Mouse (Mus musculus): ENCODE measurements around the gene Lrit2.

Lrit2 gene

GRCm38 (mm10) chr14:37111371-37111770 is 43.6 kb downstream of the Lrit2 start:
- no peak for DNase-seq (ENCODE audit: low spot score)

DNA sequence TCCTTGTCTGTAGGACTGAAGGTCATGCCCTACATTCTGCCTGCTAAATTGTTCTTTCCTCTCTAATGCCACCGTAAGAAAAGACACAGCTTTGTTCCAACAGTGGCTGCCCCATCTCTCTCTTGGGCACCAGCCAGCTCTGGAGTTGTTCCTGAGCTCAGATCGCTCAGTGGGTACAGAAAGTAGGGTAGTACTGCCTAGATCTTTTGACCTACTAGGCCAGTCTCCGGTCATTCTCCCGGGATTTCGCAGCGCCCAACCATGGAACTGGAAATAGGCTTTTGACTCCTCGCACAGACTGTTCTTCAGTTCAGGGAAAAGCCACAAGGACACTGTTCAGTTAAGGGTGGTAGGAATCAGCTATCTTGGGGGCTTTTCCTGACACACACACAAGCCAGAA is 45.2 kb downstream of the Lrit2 start:
- no peak for DNase-seq (ENCODE audit: low spot score)

DNA sequence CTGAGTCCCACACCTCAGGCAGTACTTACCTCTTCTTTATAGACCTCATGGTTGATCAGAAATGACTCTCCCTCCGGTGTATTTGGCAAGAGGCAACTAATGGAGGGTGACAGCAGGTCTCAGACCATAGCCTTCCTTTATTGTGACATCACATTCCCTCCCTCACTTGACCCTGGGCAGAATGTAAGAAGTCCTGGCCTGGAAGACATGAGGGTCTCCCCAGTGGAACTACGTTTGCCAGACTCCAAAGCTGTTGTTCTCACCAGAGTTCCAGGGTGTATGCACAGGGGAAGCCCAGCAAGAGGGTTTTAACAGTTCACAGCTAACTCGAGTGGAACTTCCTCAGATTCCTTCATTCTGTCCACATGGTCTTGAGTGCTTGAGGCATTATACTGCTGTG is 46.2 kb downstream of the Lrit2 start, which contains the start of gene 2610528A11Rik:
Gene 2610528A11Rik, minus strand, starts transcription at position 101 of the 400 bp plus-strand sequence.
- no peak for DNase-seq (ENCODE audit: low spot score)

GRCm38 (mm10) chr14:37119233-37119632 is 51.5 kb downstream of the Lrit2 start:
- no peak for DNase-seq (ENCODE audit: low spot score)

Measured in layer of hippocampus, adult 9-10 months (tissue).